Mouse (Mus musculus) liver, embryonic 16.5 days (tissue): Measurements from ENCODE around the gene Wwtr1. TPM values are rescaled to one million over a fixed set of nuclear protein-coding genes. Genes with fewer than 3 reads are reported as not detected.

Experiments used
- ATAC-seq: fragments of 200-750 bp; cut with Nextera tagmentation; 2 replicates; pipeline ENCODE4 v1.8.0; 2017; ENCODE audit warnings: low read depth, mild to moderate bottlenecking, moderate number of reproducible peaks, moderate library complexity
- H3K27ac ChIP-seq: fragments of 300-500 bp; sonication (generic); 2 replicates; pipeline ENCODE4 v1.5.1; 2014; ENCODE audit warnings: mild to moderate bottlenecking, low read length
- H3K27me3 ChIP-seq: fragments of 300-500 bp; sonication (generic); 2 replicates; pipeline ENCODE4 v1.6.1; 2014; ENCODE audit warnings: low read depth, low read length, mixed read lengths; ENCODE audit not compliant: control insufficient read depth, insufficient read depth
- H3K36me3 ChIP-seq: fragments of 300-500 bp; sonication (generic); 2 replicates; pipeline ENCODE4 v1.6.1; 2014; ENCODE audit warnings: mild to moderate bottlenecking; ENCODE audit not compliant: control insufficient read depth, insufficient read depth
- H3K4me1 ChIP-seq: fragments of 300-500 bp; sonication (generic); 2 replicates; pipeline ENCODE4 v1.6.1; 2014; ENCODE audit warnings: low read depth, low read length, mixed read lengths; ENCODE audit not compliant: control insufficient read depth
- H3K4me2 ChIP-seq: fragments of 300-500 bp; sonication (generic); 2 replicates; pipeline ENCODE4 v1.6.1; 2014; ENCODE audit warnings: low read depth, low read length, mixed read lengths
- H3K4me3 ChIP-seq: fragments of 300-500 bp; sonication (generic); 2 replicates; pipeline ENCODE4 v1.5.1; 2014; ENCODE audit warnings: low read depth, mild to moderate bottlenecking, low read length
- H3K9ac ChIP-seq: fragments of 300-500 bp; sonication (generic); 2 replicates; pipeline ENCODE4 v1.6.1; 2014; ENCODE audit warnings: low read depth, low read length
- H3K9me3 ChIP-seq: fragments of 300-500 bp; sonication (generic); replicated peaks from 2 replicates; pipeline ENCODE4 v1.6.1; 2016; ENCODE audit warnings: low read length; ENCODE audit not compliant: control insufficient read depth
- WGBS: fragments of 180-500 bp; shearing (Covaris S2); extraction: QIAGEN DNeasy Blood & Tissue Kit; methylation state at CpG from one replicate; pipeline ENCODE4 v1.1.7; 2014; ENCODE audit not compliant: insufficient replicate concordance; 5-methylcytosine and 5-hydroxymethylcytosine counted together
- polyA plus RNA-seq: library from polyadenylated mRNA; unstranded; fragments of >200 nt; fragmentation: Nextera tagmentation; extraction: Ambion mirVana; gene quantifications from 2 replicates; pipeline ENCODE4 v1.2.1, GENCODE M21; 2015

The Wwtr1 gene
- polyA plus RNA-seq, 1 experiment from 2014 or later, result 1.5 TPM

GRCm38 (mm10) chr3:57566655-57567054 is 9.1 kb downstream of the Wwtr1 start:
- Histone ChIP-seq H3K4me3 (no peak overlapping the region), H3K9ac (no peak overlapping the region), H3K9me3 (no peaks in the 10 kb centered on the region), H3K4me2 (no peak overlapping the region), H3K4me1 (no peaks in the 10 kb centered on the region), H3K27me3 (no peaks in the 10 kb centered on the region), H3K27ac (no peak overlapping the region), H3K36me3 (no peaks in the 10 kb centered on the region)
- ATAC-seq, result no peak
- 44% methylated on average over 5 of the region's 5 CpGs for WGBS

DNA sequence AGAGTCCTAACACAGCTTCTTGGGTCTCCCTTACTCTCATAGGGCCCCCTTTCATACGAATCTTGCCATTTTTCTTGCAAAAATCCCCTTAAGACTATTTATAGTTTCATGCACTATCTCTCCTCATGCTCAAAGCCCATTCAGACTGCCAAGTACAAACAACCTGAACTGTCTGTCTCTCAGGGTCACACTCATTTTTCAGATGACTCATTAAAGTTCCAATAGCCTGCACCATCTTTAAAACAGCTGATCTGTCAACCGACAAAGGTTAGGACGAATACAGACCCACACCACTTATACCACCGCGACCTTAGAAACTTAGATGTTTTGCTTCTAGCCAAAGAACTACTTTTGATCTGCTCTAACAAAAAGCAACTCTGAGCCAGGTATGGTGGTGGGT is 12.1 kb downstream of the Wwtr1 start:
- Histone ChIP-seq H3K4me1 (no peaks in the 10 kb centered on the region), H3K4me2 (no peak overlapping the region), H3K27ac (no peak overlapping the region), H3K9ac (no peak overlapping the region), H3K9me3 (no peaks in the 10 kb centered on the region), H3K4me3 (no peak overlapping the region), H3K27me3 (no peaks in the 10 kb centered on the region), H3K36me3 (no peaks in the 10 kb centered on the region)
- 72% methylated on average over 5 of the region's 5 CpGs for WGBS
- no peak for ATAC-seq

DNA sequence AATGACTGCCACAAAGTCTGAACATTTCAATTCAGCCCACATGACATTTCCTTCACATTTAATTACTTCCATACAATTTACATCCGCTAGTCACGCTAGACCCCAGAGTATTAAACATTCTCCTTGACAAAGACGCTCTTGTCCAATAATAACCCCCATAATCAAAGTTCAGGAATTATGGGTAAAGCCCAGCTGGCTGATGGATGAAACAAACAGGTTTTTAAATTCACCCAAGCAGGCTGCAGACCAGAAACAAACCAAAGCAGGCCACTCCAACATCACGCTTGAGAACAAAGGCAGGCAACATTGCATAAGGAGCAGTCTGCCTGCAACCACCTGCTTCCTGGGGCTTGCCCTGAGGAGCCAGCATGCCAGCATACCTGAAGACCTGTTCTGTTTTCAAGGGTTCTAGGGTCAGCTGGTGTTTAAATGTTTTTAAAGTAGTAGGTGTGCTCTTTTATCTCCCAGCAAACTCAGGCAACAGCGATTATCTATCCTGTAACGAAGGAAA is 12.7 kb downstream of the Wwtr1 start:
- H3K4me1 ChIP-seq, result no peaks in the 10 kb centered on the region
- no peak for ATAC-seq
- no peak overlapping the region for H3K4me3 ChIP-seq
- H3K27ac ChIP-seq, result no peak overlapping the region
- no peak overlapping the region for H3K4me2 ChIP-seq
- H3K9ac ChIP-seq, result no peak overlapping the region
- 74% methylated on average over 6 of the region's 6 CpGs for WGBS
- H3K27me3 ChIP-seq, result no peaks in the 10 kb centered on the region
- no peaks in the 10 kb centered on the region for H3K9me3 ChIP-seq
- H3K36me3 ChIP-seq, result no peaks in the 10 kb centered on the region

DNA sequence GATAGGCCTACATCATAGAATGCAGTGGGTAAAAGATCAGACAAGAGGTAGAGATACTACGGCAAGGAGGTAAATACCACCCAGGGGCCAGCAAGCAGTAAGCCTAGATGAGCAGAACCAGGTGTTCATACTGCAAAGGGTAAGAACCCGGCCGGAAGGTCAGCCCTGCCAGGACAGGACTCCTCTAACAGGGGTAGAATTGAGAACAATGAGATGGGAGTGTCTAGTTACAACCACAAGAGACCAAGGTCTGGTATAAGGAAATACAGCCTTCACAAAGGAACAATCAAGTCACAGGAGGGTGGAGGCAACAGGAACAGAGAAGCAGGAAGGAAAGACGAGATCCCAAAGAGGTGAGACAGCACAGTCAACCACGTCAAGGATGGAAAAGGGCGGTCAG is 16.9 kb downstream of the Wwtr1 start:
- Histone ChIP-seq H3K4me1 (no peaks in the 10 kb centered on the region), H3K27me3 (no peaks in the 10 kb centered on the region), H3K9me3 (no peaks in the 10 kb centered on the region), H3K27ac (no peak overlapping the region), H3K9ac (no peak overlapping the region), H3K4me3 (no peak overlapping the region), H3K4me2 (no peak overlapping the region), H3K36me3 (no peaks in the 10 kb centered on the region)
- no peak for ATAC-seq
- WGBS, result 62% methylated on average over 6 of the region's 6 CpGs

GRCm38 (mm10) chr3:57557408-57557807 is 18.3 kb downstream of the Wwtr1 start:
- H3K4me2 ChIP-seq, result no peak overlapping the region
- 57% methylated on average over 4 of the region's 4 CpGs for WGBS
- H3K4me3 ChIP-seq, result no peak overlapping the region
- H3K9me3 ChIP-seq, result no peaks in the 10 kb centered on the region
- no peak overlapping the region for H3K27ac ChIP-seq
- no peaks in the 10 kb centered on the region for H3K27me3 ChIP-seq
- H3K4me1 ChIP-seq, result no peaks in the 10 kb centered on the region
- ATAC-seq, result no peak
- no peak overlapping the region for H3K9ac ChIP-seq
- H3K36me3 ChIP-seq, result no peaks in the 10 kb centered on the region

GRCm38 (mm10) chr3:57555560-57555959 is 20.1 kb downstream of the Wwtr1 start:
- Histone ChIP-seq H3K4me3 (no peak overlapping the region), H3K9ac (no peak overlapping the region), H3K4me2 (no peak overlapping the region), H3K4me1 (no peaks in the 10 kb centered on the region), H3K36me3 (no peaks in the 10 kb centered on the region), H3K27ac (no peak overlapping the region), H3K9me3 (no peaks in the 10 kb centered on the region), H3K27me3 (no peaks in the 10 kb centered on the region)
- WGBS, result 21% methylated on average over 3 of the region's 3 CpGs
- ATAC-seq, result no peak

DNA sequence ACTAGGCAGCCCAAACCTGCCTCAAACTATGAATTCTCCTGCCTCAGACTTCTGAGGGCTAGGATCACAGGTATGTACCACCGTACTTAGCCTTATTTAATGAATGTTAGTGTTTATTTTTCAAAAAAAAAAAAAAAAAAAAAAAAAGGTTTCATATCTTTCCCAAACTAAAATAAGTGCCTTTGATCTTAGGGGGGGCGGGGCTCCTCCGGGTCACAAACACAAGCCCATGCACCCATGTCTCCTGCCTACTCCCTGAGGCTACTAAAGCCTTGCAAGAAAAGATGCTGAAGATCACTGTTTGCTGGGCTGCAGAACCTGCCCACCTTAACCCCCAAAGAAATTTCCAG is 20.8 kb downstream of the Wwtr1 start:
- H3K36me3 ChIP-seq, result no peaks in the 10 kb centered on the region
- ATAC-seq, result no peak
- 66% methylated on average over 3 of the region's 3 CpGs for WGBS
- no peak overlapping the region for H3K27ac ChIP-seq
- no peaks in the 10 kb centered on the region for H3K9me3 ChIP-seq
- no peak overlapping the region for H3K4me2 ChIP-seq
- H3K4me1 ChIP-seq, result no peaks in the 10 kb centered on the region
- no peaks in the 10 kb centered on the region for H3K27me3 ChIP-seq
- no peak overlapping the region for H3K9ac ChIP-seq
- H3K4me3 ChIP-seq, result no peak overlapping the region

- H3K4me1 ChIP-seq, result no peaks in the 10 kb centered on the region
- H3K4me3 ChIP-seq, result no peak overlapping the region
- no peaks in the 10 kb centered on the region for H3K36me3 ChIP-seq
- no peak overlapping the region for H3K4me2 ChIP-seq
- no peak overlapping the region for H3K9ac ChIP-seq
- H3K27ac ChIP-seq, result no peak overlapping the region
- no peak for ATAC-seq
- no peaks in the 10 kb centered on the region for H3K27me3 ChIP-seq
- 56% methylated on average over 10 of the region's 10 CpGs for WGBS
- no peaks in the 10 kb centered on the region for H3K9me3 ChIP-seq
These were observed 21.4 kb downstream of the Wwtr1 start for GRCm38 (mm10) chr3:57554124-57554889.

GRCm38 (mm10) chr3:57553108-57553507 is 22.6 kb downstream of the Wwtr1 start:
- H3K4me3 ChIP-seq, result no peak overlapping the region
- ATAC-seq, result no peak
- no peaks in the 10 kb centered on the region for H3K36me3 ChIP-seq
- no peak overlapping the region for H3K9ac ChIP-seq
- H3K4me1 ChIP-seq, result no peaks in the 10 kb centered on the region
- H3K4me2 ChIP-seq, result no peak overlapping the region
- 51% methylated on average over 5 of the region's 5 CpGs for WGBS
- no peaks in the 10 kb centered on the region for H3K27me3 ChIP-seq
- H3K27ac ChIP-seq, result no peak overlapping the region
- H3K9me3 ChIP-seq, result no peaks in the 10 kb centered on the region
